Mouse (Mus musculus) gastrocnemius, postnatal 4 days (tissue): ENCODE measurements at regions not wholly inside any gene's neighbourhood (a gene's known extent, or its start where the extent isn't known, plus 50 kb on each side); places are given as distances from the start of the nearest gene placed in this dataset.

ENCODE experiments used
- DNase-seq, 2 experiments: peaks; one replicate each; pipeline ENCODE4 v3.0.0; 2021 to 2022; ENCODE audit warnings: low spot score in 2 of 2, mixed read lengths in 2 of 2

GRCm38 (mm10) chr11:64579826-64580225 is 143.4 kb upstream of the F930015N05Rik start:
- DNase-seq: peak in 1 of 2 experiments; percentile 28

DNA sequence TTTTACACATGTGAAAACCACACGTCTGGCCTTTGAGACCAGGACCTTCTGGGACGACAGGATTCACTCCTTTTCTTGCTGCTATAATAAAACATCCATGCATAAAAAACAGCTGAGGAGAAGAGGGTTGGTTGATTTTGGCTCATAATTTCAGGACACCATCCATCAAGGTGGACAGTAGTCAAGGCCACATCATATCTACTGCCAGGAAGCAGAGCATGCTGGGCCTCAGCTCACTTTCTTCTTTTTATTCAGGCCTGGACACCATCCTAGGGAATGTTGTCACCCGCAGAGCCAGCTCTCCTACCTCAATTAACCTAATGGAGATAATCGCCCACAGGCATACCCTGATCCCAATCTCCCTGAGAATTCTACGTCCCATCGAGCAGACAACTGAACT is 149.6 kb upstream of the F930015N05Rik start:
- no peak for DNase-seq

DNA sequence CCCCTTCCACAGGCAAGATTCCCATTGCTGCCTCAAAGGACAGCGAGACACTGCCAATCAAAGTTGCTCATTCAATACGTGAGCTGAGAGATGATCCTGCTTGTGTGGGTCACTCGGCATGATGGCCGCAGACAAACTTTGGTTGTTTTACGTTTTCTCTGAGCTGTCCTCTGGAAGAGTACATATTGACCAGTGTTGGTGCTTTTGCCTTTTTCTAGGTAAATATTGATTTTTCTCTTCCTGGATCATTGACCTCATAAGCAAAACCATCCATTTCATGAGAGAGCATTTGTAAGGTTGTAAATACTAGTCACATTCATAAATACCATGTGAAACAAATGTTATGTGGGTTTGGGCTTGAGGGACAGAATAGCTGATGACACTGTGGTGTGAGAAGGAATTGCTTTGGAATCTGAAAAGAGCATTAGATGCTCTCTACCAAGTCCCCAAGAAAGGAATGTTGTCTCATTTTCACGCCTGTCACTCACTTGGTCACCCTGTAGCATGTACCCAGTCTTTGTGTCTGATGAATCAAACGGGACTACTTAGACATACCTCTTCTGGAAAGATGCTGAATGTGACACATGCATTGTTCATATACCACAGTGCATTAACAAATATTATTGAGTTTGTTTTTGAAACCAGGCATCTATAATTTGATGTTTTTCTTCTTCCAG is 150.7 kb upstream of the F930015N05Rik start:
- DNase-seq: no peak

GRCm38 (mm10) chr11:64587751-64588600 is 151.5 kb upstream of the F930015N05Rik start:
- DNase-seq: no peak

GRCm38 (mm10) chr11:64588601-64588989 is 152.1 kb upstream of the F930015N05Rik start:
- no peak for DNase-seq

GRCm38 (mm10) chr11:64589026-64589425 is 152.6 kb upstream of the F930015N05Rik start:
- no peak for DNase-seq

GRCm38 (mm10) chr11:64590091-64590490 is 153.6 kb upstream of the F930015N05Rik start:
- no peak for DNase-seq

DNA sequence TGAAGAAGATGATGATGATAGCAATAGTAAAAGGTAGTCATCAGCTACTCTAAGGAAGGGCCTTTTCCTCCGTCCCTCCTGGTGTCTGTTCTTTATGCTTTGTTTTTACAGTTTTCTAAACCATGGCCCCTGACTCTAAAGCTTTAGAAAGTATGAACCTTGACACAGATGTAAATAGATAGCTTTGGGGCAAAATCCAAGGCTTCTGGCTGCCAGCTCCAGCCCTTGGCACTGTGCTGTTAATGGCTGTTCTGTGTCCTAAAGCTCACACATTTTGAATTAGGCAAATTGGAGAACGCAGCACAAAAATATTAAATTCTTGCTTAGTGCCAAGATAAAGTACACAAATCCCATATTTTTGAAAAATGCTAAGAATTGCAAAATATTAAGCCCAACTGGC is 155.8 kb upstream of the F930015N05Rik start:
- no peak for DNase-seq

DNA sequence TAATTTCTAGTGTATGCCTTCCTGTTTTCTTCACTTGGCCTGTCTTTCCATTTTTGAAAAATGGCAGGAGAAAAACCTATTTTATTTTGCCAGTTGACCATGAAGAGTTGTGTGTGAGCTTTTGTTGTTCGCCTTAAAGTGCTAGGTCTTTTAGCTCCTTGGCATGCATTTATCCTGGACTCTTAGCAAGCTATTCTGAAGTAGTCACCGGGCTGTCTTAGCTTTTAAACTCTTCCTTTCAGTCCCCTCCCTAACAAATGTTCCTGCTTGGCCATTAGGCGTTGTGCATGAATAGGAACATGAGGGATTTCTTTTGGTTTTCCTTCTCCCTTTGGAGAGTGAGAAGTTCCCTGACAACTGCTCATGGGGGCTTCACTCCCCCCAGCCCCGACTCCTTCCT is 160.9 kb upstream of the F930015N05Rik start:
- no peak for DNase-seq

- peak in 1 of 2 experiments; percentile 28 for DNase-seq
Measured at GRCm38 (mm10) chr11:64599178-64599577, 162.7 kb upstream of the F930015N05Rik start.

DNA sequence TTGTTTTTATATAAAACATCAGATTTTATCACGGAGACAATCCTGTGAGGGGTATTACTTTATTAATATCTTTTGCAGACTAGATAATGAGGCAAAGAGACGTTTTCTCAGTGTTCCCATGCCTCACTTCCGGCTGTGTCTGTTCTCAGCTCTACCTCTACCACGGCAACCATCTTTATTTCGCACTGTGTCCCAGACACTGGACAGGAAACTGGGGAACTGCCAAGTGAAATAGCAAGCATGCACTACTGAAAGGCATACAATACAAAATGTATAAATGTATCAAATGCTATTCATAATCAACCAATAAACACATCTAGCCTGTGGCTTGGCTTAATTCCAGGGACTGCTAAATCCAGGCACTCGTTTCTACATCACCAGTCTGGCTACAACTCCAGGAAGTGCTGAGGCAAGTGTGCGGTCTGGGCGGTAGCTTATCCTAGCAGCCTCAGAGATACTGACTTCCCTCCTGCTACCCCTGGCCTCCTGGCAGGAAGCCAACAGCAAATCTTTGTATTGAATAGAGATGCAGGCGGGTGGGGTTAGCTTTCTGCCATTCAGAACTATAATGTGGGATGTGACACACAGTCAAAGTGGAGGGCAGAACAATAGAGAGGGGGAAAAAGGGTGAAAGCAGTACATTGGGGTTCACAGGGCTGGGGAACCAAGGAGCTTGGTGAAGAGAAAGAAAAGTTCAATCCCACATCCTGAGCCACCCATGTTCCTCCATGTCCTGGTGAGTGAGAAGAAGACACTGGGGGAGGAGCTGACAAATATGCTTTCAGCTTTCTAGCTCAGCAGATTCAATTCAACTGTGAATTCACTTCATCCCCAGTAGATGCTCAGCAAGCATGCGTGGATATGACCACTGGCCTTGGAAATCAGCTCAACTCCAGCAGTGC is 164.0 kb upstream of the F930015N05Rik start:
- peak in 1 of 2 experiments; percentile 29 for DNase-seq

DNA sequence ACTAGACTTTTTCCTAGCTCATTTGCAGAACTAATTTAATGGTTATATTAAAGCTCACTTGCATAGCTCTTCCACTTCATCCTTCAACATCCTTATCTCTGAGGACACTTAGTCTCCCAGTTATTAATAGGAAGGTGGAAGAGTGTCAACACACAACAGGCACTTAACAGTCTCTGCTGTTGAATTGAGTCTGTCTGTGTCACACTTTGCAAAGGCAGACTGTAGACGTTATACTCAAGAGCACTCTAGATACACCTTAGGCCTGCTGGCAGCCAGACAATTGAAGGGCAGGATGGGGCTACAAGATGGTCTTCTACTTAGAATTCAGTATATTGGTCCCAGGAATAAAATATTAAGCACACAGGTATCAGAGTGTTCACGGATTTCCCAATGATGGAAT is 172.6 kb upstream of the F930015N05Rik start:
- no peak for DNase-seq

DNA sequence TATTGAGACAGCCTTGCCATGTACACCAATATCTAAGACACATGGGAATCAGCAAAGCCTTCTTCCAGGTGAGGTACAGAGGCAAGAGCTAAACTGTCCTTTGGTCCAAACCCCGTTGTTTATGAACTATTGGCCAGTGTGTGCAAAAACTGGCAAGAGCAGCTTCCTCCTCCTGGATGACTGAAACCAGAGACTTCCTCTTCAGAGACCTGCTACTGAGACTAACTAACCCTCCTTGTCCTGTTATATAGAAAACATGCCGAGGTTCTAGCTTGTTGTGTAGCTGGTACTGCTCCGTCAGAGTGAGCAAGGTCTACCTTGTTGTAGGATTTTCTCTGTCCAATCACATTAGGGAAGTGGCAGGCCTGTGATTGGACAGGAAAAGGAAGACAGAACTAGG is 174.3 kb upstream of the F930015N05Rik start:
- DNase-seq: no peak

DNA sequence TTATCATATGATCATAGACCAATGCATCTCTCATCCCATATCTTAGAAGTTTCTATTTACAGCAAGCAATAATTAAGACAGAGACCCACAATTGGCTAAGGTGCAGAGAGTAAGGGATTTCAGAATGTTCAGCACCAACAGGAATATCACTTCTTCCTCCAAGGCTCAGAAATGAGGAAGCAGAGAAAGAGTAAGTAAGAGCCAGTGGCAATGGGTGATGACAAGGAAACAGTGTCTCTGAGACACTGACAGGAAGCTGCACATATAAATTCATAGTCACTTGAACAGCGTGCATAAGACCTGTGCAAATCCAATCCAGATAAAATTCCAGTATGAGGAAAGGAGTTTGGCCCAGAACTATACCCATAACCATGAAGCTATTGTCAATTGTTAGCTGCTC is 178.7 kb upstream of the F930015N05Rik start:
- no peak for DNase-seq

GRCm38 (mm10) chr11:64618631-64619385 is 182.4 kb upstream of the F930015N05Rik start:
- peak in 1 of 2 experiments; percentile 20 for DNase-seq

GRCm38 (mm10) chr11:64627180-64627579 is 190.7 kb upstream of the F930015N05Rik start:
- no peak for DNase-seq

GRCm38 (mm10) chr11:64640947-64641346 is 204.5 kb upstream of the F930015N05Rik start:
- DNase-seq: no peak

GRCm38 (mm10) chr11:64643171-64643570 is 206.7 kb upstream of the F930015N05Rik start:
- DNase-seq: no peak

DNA sequence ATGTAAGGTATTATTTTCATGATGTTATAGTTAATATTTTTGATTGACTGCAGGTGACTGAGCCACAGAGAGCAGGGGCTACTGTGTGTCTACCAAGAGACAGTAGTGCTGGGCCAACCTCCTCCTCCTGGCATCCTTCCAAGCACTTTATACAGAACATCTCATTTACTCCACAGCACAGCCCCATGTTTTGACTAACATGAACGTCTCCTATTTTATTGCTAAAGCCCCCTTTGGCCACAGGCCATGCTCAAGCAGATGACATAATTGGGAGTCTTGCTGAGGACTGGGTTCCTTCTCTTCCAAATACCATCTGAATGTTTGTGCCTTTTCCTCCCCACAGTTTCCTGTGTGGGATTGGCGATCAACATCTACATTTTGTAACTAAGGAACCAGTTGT is 211.5 kb upstream of the F930015N05Rik start:
- DNase-seq: no peak

DNA sequence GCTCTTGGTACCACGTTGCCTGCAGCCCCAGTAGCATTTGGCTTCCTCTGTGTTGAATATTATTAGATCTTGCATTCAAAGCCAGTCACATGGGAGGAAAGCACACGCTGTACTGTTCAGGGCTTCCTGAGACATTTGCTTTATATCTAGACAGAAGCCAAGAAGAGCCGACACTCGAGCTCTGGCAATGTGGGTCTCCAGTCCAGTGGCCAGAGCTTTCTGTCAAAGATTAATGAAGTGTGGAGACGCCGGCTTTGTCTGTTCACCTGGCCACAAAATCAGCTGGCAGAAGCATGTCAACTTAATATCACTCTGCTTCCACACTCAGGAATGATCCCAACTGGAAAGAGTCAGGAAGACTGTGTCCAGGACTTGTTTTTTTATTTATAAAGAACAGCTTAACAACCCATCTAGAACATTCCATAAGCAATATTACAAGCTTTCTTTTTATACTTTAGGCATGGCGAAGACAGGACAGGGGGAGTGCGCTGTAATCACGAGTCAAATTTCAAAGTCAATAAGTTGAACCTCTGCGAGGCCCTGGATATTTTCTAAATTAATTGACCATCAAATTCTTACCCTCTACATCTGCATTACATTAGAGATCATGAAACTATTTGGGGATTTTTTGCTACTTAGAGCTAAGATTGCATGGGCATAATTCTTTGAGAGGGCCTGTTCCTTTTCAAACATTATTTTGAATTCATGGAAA is 214.3 kb upstream of the F930015N05Rik start:
- DNase-seq: no peak
